In the genomic region with DNA sequence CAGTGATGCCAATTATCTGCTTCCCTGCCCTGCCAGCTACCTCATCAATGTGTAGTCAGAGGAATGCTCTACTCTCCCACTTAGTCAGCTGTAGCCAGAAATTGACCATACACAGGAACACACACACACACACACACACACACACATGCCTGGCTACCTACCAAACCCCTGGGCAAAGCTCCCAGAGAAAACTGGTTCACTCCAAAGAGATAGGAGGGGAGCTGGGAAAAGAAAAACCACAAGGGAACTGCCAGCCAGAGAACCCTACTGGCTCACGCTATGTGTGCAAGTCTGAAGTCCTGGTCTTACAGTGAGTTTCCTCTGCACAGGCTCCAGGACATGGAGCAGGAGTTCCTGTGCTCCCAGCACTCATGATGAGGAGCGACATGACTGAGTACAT, we compare ENCODE assay signal across 11 mouse cellular contexts. TPM values are rescaled to one million over a fixed set of nuclear protein-coding genes. Genes with fewer than 3 reads are reported as not detected.
A peak's percentile ranks its signal among the peaks of the same experiment; 100 is the strongest.
DNase-seq lines count a peak whose midpoint lies in the region; ATAC-seq lines count a peak whose summit lies in the region.
"Had no signal": no experiment of that assay in that cellular context is flagged by ENCODE, and none has a peak within 500 bp of the region (broad histone marks: within the 10 kb centered on the region; RNA-seq: fewer than 3 reads in every experiment).

No protein-coding gene starts in this region.

- DNase-seq in hindbrain, embryonic 14.5 days (ENCODE audit: low spot score): peak; percentile 57
- DNase-seq in adrenal gland, postnatal 25 days: peak; percentile 33
- peak; percentile 45 to 69 for DNase-seq in heart, adult 9 months (ENCODE audit: low spot score in 2 of 2)
- peak; percentile 57 for DNase-seq in lung, postnatal 36 days
- DNase-seq in neural tube, embryonic 10.5 days (ENCODE audit: extremely low spot score, low spot score): no peak
- no peak for DNase-seq in cerebellum, adult 9-10 months
- no peak for DNase-seq in thymus, adult 18-20 months

- H3K4me3 ChIP-seq in hindbrain, embryonic 14.5 days (replicated peaks; ENCODE audit: low read length): no peak overlapping the region
- H3K4me3 ChIP-seq in hindbrain, embryonic 12.5 days: no peak overlapping the region
- H3K4me3 ChIP-seq: intestine, embryonic 15.5 days had no signal

- H3K27me3 ChIP-seq in hindbrain, embryonic 14.5 days (ENCODE audit: control insufficient read depth, insufficient read depth, low read length): no peaks in the 10 kb centered on the region
- peaks cover 17% of the 10 kb centered on the region for H3K27me3 ChIP-seq in hindbrain, embryonic 12.5 days

- H3K9me3 ChIP-seq in hindbrain, embryonic 14.5 days (ENCODE audit: control insufficient read depth, low read length): no peaks in the 10 kb centered on the region
- no peaks in the 10 kb centered on the region for H3K9me3 ChIP-seq in hindbrain, embryonic 12.5 days (replicated peaks)
- H3K9me3 ChIP-seq: intestine, embryonic 15.5 days had no signal

- H3K4me1 ChIP-seq in hindbrain, embryonic 14.5 days (replicated peaks; ENCODE audit: control insufficient read depth, insufficient read depth, low read length): no peaks in the 10 kb centered on the region; the same call in 1 of the 2 replicates
- peaks cover 15% of the 10 kb centered on the region for H3K4me1 ChIP-seq in hindbrain, embryonic 12.5 days

- no peak overlapping the region for H3K27ac ChIP-seq in hindbrain, embryonic 14.5 days
- no peak overlapping the region for H3K27ac ChIP-seq in hindbrain, embryonic 12.5 days
- H3K27ac ChIP-seq: intestine, embryonic 15.5 days; macrophage had no signal

- H3K36me3 ChIP-seq in hindbrain, embryonic 14.5 days (replicated peaks; ENCODE audit: control insufficient read depth, insufficient read depth): no peaks in the 10 kb centered on the region
- no peaks in the 10 kb centered on the region for H3K36me3 ChIP-seq in hindbrain, embryonic 12.5 days
- H3K36me3 ChIP-seq: G1E; intestine, embryonic 15.5 days had no signal

- H3K4me2 ChIP-seq in hindbrain, embryonic 14.5 days (replicated peaks): no peak overlapping the region
- no peak overlapping the region for H3K4me2 ChIP-seq in hindbrain, embryonic 12.5 days (replicated peaks)
- H3K4me2 ChIP-seq: intestine, embryonic 15.5 days had no signal

- no peak overlapping the region for H3K9ac ChIP-seq in hindbrain, embryonic 14.5 days
- no peak overlapping the region for H3K9ac ChIP-seq in hindbrain, embryonic 12.5 days
- H3K9ac ChIP-seq: intestine, embryonic 15.5 days had no signal

- 64% methylated on average over 2 of the region's 2 CpGs for WGBS in hindbrain, embryonic 14.5 days
- WGBS in hindbrain, embryonic 12.5 days: 66% methylated on average over 2 of the region's 2 CpGs

- no peak for ATAC-seq in hindbrain, embryonic 14.5 days (ENCODE audit: low FRiP score)
- ATAC-seq in hindbrain, embryonic 12.5 days (ENCODE audit: low FRiP score): no peak
- ATAC-seq: intestine, embryonic 15.5 days had no signal

RNA-seq across cellular contexts. Expression of a gene that starts 2.5 kb away (rescaled TPM):
- 7.0 and 7.1 TPM in 2 replicates for polyA plus RNA-seq in hindbrain, embryonic 14.5 days (2014; fragmentation: Nextera tagmentation; extraction: Ambion mirVana)
- 8.9 and 9.7 TPM in 2 replicates for polyA plus RNA-seq in hindbrain, embryonic 12.5 days (2016; fragmentation: Nextera tagmentation; extraction: Ambion mirVana)
- total RNA-seq in adrenal gland, postnatal 25 days (2021): 21.9 and 24.7 TPM in 2 replicates
- total RNA-seq: G1E had no signal
- polyA plus RNA-seq: G1E had no signal

RNA-seq across cellular contexts. Expression of a gene that starts 25.9 kb away (rescaled TPM):
- 44.6 and 48.0 TPM in 2 replicates for polyA plus RNA-seq in hindbrain, embryonic 14.5 days (2014; fragmentation: Nextera tagmentation; extraction: Ambion mirVana)
- 68.0 and 77.3 TPM in 2 replicates for polyA plus RNA-seq in hindbrain, embryonic 12.5 days (2016; fragmentation: Nextera tagmentation; extraction: Ambion mirVana)
- 40.7 and 50.1 TPM in 2 replicates for total RNA-seq in adrenal gland, postnatal 25 days (2021)

RNA-seq across cellular contexts. Expression of a gene that starts 37.5 kb away (rescaled TPM):
- 14.2 and 20.3 TPM in 2 replicates for polyA plus RNA-seq in hindbrain, embryonic 14.5 days (2014; fragmentation: Nextera tagmentation; extraction: Ambion mirVana)
- 13.7 and 16.3 TPM in 2 replicates for polyA plus RNA-seq in hindbrain, embryonic 12.5 days (2016; fragmentation: Nextera tagmentation; extraction: Ambion mirVana)
- 12.4 and 18.2 TPM in 2 replicates for total RNA-seq in adrenal gland, postnatal 25 days (2021)

Comparison
In these comparisons a context has a peak if more than half of its experiments do, and no peak if none do; other contexts are left out.
1. DNase-seq: peak in hindbrain, embryonic 14.5 days (single experiment), adrenal gland, postnatal 25 days (single experiment), heart, adult 9 months (2 of 2) and lung, postnatal 36 days (single experiment); none in neural tube, embryonic 10.5 days (single experiment), cerebellum, adult 9-10 months (single experiment) and thymus, adult 18-20 months (0 of 2).